Mouse (Mus musculus) small intestine, adult 2 months (tissue): ENCODE results near the gene Dnase1l2.

ENCODE experiments used
- CTCF ChIP-seq: fragments of 200-500 bp; IDR thresholded peaks from 2 replicates; pipeline ENCODE4 v1.5.1; 2012; ENCODE audit warnings: low read depth, mild to moderate bottlenecking, control low read depth, inconsistent platforms, low read length, moderate library complexity, mixed read lengths; ENCODE audit not compliant: insufficient replicate concordance, insufficient read length; ENCODE audit errors: extremely low read depth
- POLR2A ChIP-seq: fragments of 200-500 bp; IDR thresholded peaks from 2 replicates; pipeline ENCODE4 v1.6.1; 2012; ENCODE audit warnings: low read depth, mild to moderate bottlenecking, control low read depth, inconsistent platforms, low read length, moderate library complexity

GRCm38 (mm10) chr17:24423114-24423513 lies 19.8 kb downstream of the Dnase1l2 start:
- no peak for TF ChIP-seq CTCF
- TF ChIP-seq POLR2A: no peak
